In genomic region chr11:114833166-114833565, GRCm38 (mm10) we compare ENCODE assay signal across 36 mouse cellular contexts. TPM values are rescaled to one million over a fixed set of nuclear protein-coding genes. Genes with fewer than 3 reads are reported as not detected.
DNase-seq lines count a peak whose midpoint lies in the region; ATAC-seq and TF ChIP-seq lines count a peak whose summit lies in the region.
"Had no signal": no experiment of that assay in that cellular context is flagged by ENCODE, and none has a peak within 500 bp of the region (broad histone marks: within the 10 kb centered on the region; RNA-seq: fewer than 3 reads in every experiment).

No protein-coding gene starts in this region.

- 53% methylated on average over 5 of the region's 5 CpGs for WGBS in forebrain, postnatal 0 days
- WGBS in forebrain, embryonic 10.5 days: 56% methylated on average over 5 of the region's 5 CpGs
- WGBS in lung, embryonic 14.5 days: 38% methylated on average over 5 of the region's 5 CpGs
- WGBS in lung, adult 2 months: 44% methylated on average over 5 of the region's 5 CpGs
- WGBS in midbrain, embryonic 14.5 days: 48% methylated on average over 5 of the region's 5 CpGs
- WGBS in midbrain, embryonic 15.5 days: 45% methylated on average over 5 of the region's 5 CpGs

- H3K36me3 ChIP-seq in forebrain, postnatal 0 days (ENCODE audit: insufficient read depth): no peaks in the 10 kb centered on the region
- H3K36me3 ChIP-seq in forebrain, embryonic 10.5 days (replicated peaks): no peaks in the 10 kb centered on the region
- H3K36me3 ChIP-seq in lung, embryonic 14.5 days (ENCODE audit: insufficient read depth): no peaks in the 10 kb centered on the region
- H3K36me3 ChIP-seq in midbrain, embryonic 14.5 days (ENCODE audit: control insufficient read depth, insufficient read depth, low read length): no peaks in the 10 kb centered on the region
- H3K36me3 ChIP-seq in midbrain, embryonic 15.5 days (replicated peaks): no peaks in the 10 kb centered on the region
- H3K36me3 ChIP-seq: embryonic facial prominence, embryonic 12.5 days; heart, embryonic 15.5 days; hindbrain, embryonic 12.5 days; limb, embryonic 15.5 days; liver, embryonic 13.5 days; midbrain, embryonic 10.5 days had no signal

- no peak overlapping the region for H3K27ac ChIP-seq in forebrain, postnatal 0 days (ENCODE audit: low read depth, low read length)
- H3K27ac ChIP-seq in forebrain, embryonic 10.5 days: no peak overlapping the region
- no peak overlapping the region for H3K27ac ChIP-seq in lung, embryonic 14.5 days (ENCODE audit: low read depth)
- no peak overlapping the region for H3K27ac ChIP-seq in midbrain, embryonic 14.5 days (replicated peaks; ENCODE audit: low read depth, low read length)
- H3K27ac ChIP-seq in midbrain, embryonic 15.5 days: no peak overlapping the region
- H3K27ac ChIP-seq: embryonic facial prominence, embryonic 12.5 days; heart, adult 2 months; heart, embryonic 15.5 days; hindbrain, embryonic 12.5 days; kidney, postnatal 0 days; limb, embryonic 15.5 days; liver, embryonic 13.5 days; macrophage; midbrain, embryonic 10.5 days had no signal

- DNase-seq in forebrain, postnatal 0 days: peak; percentile 45
- DNase-seq in forebrain, embryonic 10.5 days (ENCODE audit: extremely low spot score, low spot score): no peak
- DNase-seq in lung, embryonic 14.5 days: peak; percentile 49
- no peak for DNase-seq in lung, adult 2 months
- DNase-seq in midbrain, embryonic 14.5 days: peak; percentile 64
- DNase-seq in retina, embryonic 14.5 days (ENCODE audit: low spot score): peak; percentile 42
- DNase-seq in spleen, postnatal 14 days (ENCODE audit: low spot score in 2 of 2): no peak
- DNase-seq: adrenal gland, postnatal 25 days; cerebellum, adult 8-10 months; cerebellum, postnatal 25 days; gastrocnemius, postnatal 25 days; heart, adult 2 months; kidney, adult 8-10 months; kidney, postnatal 4 days; layer of hippocampus, postnatal 36 days; left cerebral cortex, postnatal 4 days; liver, embryonic 13.5 days; right cerebral cortex, postnatal 4 days; thymus, adult 2 months; thymus, postnatal 36 days had no signal

- no peak for TF ChIP-seq POLR2A in lung, adult 2 months (IDR thresholded peaks at IDR 0.05; ENCODE audit: borderline replicate concordance, extremely low read depth, low read depth, low read length)

- H3K9ac ChIP-seq in forebrain, postnatal 0 days: no peak overlapping the region
- H3K9ac ChIP-seq in lung, embryonic 14.5 days: no peak overlapping the region
- no peak overlapping the region for H3K9ac ChIP-seq in midbrain, embryonic 14.5 days (replicated peaks; ENCODE audit: low read length)
- no peak overlapping the region for H3K9ac ChIP-seq in midbrain, embryonic 15.5 days
- H3K9ac ChIP-seq: embryonic facial prominence, embryonic 12.5 days; heart, embryonic 15.5 days; hindbrain, embryonic 12.5 days; limb, embryonic 15.5 days; liver, embryonic 13.5 days had no signal

- no peaks in the 10 kb centered on the region for H3K27me3 ChIP-seq in forebrain, postnatal 0 days (ENCODE audit: insufficient read depth, low read length)
- no peaks in the 10 kb centered on the region; the same call in 1 of the 2 replicates for H3K27me3 ChIP-seq in forebrain, embryonic 10.5 days (ENCODE audit: poor library complexity, severe bottlenecking)
- H3K27me3 ChIP-seq in lung, embryonic 14.5 days (ENCODE audit: insufficient read depth, low read length): no peaks in the 10 kb centered on the region
- H3K27me3 ChIP-seq in midbrain, embryonic 14.5 days (ENCODE audit: control insufficient read depth, insufficient read depth, low read length): no peaks in the 10 kb centered on the region
- H3K27me3 ChIP-seq in midbrain, embryonic 15.5 days (replicated peaks): no peaks in the 10 kb centered on the region
- H3K27me3 ChIP-seq: embryonic facial prominence, embryonic 12.5 days; heart, embryonic 15.5 days; hindbrain, embryonic 12.5 days; limb, embryonic 15.5 days; liver, embryonic 13.5 days had no signal

- peak; percentile 54; the same call in 1 of the 2 replicates for ATAC-seq in forebrain, postnatal 0 days
- ATAC-seq in lung, embryonic 14.5 days (ENCODE audit: insufficient read depth): no peak
- no peak for ATAC-seq in midbrain, embryonic 14.5 days (ENCODE audit: low FRiP score, low TSS enrichment)
- ATAC-seq in midbrain, embryonic 15.5 days (replicated peaks): no peak
- ATAC-seq: CD4-positive, CD25-positive, alpha-beta regulatory T cell, adult 4 months; intestine, embryonic 16.5 days had no signal

- H3K4me2 ChIP-seq in forebrain, postnatal 0 days (ENCODE audit: low read depth): no peak overlapping the region
- no peak overlapping the region for H3K4me2 ChIP-seq in lung, embryonic 14.5 days
- H3K4me2 ChIP-seq in midbrain, embryonic 14.5 days (ENCODE audit: low read length): no peak overlapping the region
- no peak overlapping the region for H3K4me2 ChIP-seq in midbrain, embryonic 15.5 days
- H3K4me2 ChIP-seq: embryonic facial prominence, embryonic 12.5 days; heart, embryonic 15.5 days; hindbrain, embryonic 12.5 days; limb, embryonic 15.5 days; liver, embryonic 13.5 days had no signal

- TF ChIP-seq CTCF in forebrain, postnatal 0 days (IDR thresholded peaks at IDR 0.05; ENCODE audit: low read depth): no peak
- TF ChIP-seq CTCF in lung, embryonic 14.5 days (IDR thresholded peaks at IDR 0.05; ENCODE audit: low read depth): no peak
- TF ChIP-seq CTCF in lung, adult 2 months (IDR thresholded peaks at IDR 0.05; ENCODE audit: insufficient read depth, low read length): no peak

- H3K4me1 ChIP-seq in forebrain, postnatal 0 days (ENCODE audit: insufficient read depth): peaks cover 9% of the 10 kb centered on the region; the same call in 1 of the 2 replicates
- peaks cover 49% of the 10 kb centered on the region for H3K4me1 ChIP-seq in forebrain, embryonic 10.5 days
- H3K4me1 ChIP-seq in lung, embryonic 14.5 days (ENCODE audit: insufficient read depth): peaks cover 22% of the 10 kb centered on the region
- peaks cover 9% of the 10 kb centered on the region for H3K4me1 ChIP-seq in lung, adult 2 months (ENCODE audit: control insufficient read depth, insufficient read depth, low read length)
- peaks cover 8% of the 10 kb centered on the region for H3K4me1 ChIP-seq in midbrain, embryonic 14.5 days (ENCODE audit: control insufficient read depth, insufficient read depth, low read length)
- peaks cover 17% of the 10 kb centered on the region for H3K4me1 ChIP-seq in midbrain, embryonic 15.5 days

- H3K9me3 ChIP-seq in forebrain, postnatal 0 days (ENCODE audit: low read length): no peaks in the 10 kb centered on the region
- no peaks in the 10 kb centered on the region for H3K9me3 ChIP-seq in forebrain, embryonic 10.5 days
- H3K9me3 ChIP-seq in lung, embryonic 14.5 days (ENCODE audit: low read depth, low read length): no peaks in the 10 kb centered on the region
- H3K9me3 ChIP-seq in midbrain, embryonic 14.5 days (ENCODE audit: control insufficient read depth, low read length): no peaks in the 10 kb centered on the region
- H3K9me3 ChIP-seq in midbrain, embryonic 15.5 days: no peaks in the 10 kb centered on the region
- H3K9me3 ChIP-seq: embryonic facial prominence, embryonic 12.5 days; heart, embryonic 15.5 days; hindbrain, embryonic 12.5 days; limb, embryonic 15.5 days; liver, embryonic 13.5 days; midbrain, embryonic 10.5 days had no signal

- H3K4me3 ChIP-seq in forebrain, postnatal 0 days (ENCODE audit: low read depth, low read length): no peak overlapping the region
- no peak overlapping the region for H3K4me3 ChIP-seq in forebrain, embryonic 10.5 days
- H3K4me3 ChIP-seq in lung, embryonic 14.5 days (ENCODE audit: low read depth, low read length): no peak overlapping the region
- H3K4me3 ChIP-seq in lung, adult 2 months (replicated peaks; ENCODE audit: extremely low read depth, low read depth, low read length): no peak overlapping the region
- no peak overlapping the region for H3K4me3 ChIP-seq in midbrain, embryonic 14.5 days (replicated peaks; ENCODE audit: low read depth, low read length)
- no peak overlapping the region for H3K4me3 ChIP-seq in midbrain, embryonic 15.5 days
- H3K4me3 ChIP-seq: embryonic facial prominence, embryonic 12.5 days; heart, adult 2 months; heart, embryonic 15.5 days; hindbrain, embryonic 12.5 days; limb, embryonic 15.5 days; liver, embryonic 13.5 days; midbrain, embryonic 10.5 days had no signal

RNA-seq across cellular contexts. Expression of gene Gprc5c, which starts 17.8 kb away (rescaled TPM):
- total RNA-seq in forebrain, postnatal 0 days (2014; rRNA removed): 4.4 and 7.9 TPM in 2 replicates
- polyA plus RNA-seq in forebrain, postnatal 0 days (2015; fragmentation: Nextera tagmentation; extraction: Ambion mirVana): 5.5 and 5.8 TPM in 2 replicates
- 31.7 and 32.3 TPM in 2 replicates for polyA plus RNA-seq in forebrain, embryonic 10.5 days (2016; fragmentation: Nextera tagmentation; extraction: Ambion mirVana)
- polyA plus RNA-seq in lung, embryonic 14.5 days (2014; fragmentation: Nextera tagmentation; extraction: Ambion mirVana): 34.7 and 39.2 TPM in 2 replicates
- polyA plus RNA-seq in lung, adult 2 months (2012; rRNA removed): 14.3 and 18.2 TPM in 2 replicates
- 2.1 and 7.0 TPM in 2 replicates for polyA plus RNA-seq in midbrain, embryonic 14.5 days (2014; fragmentation: Nextera tagmentation; extraction: Ambion mirVana)
- polyA plus RNA-seq in midbrain, embryonic 15.5 days (2015; fragmentation: Nextera tagmentation; extraction: Ambion mirVana): 9.3 and 9.4 TPM in 2 replicates
- polyA plus RNA-seq: CD4-positive, CD25-positive, alpha-beta regulatory T cell, adult 4 months had no signal

RNA-seq across cellular contexts. Expression of gene Gpr142, which starts 34.4 kb away (rescaled TPM):
- total RNA-seq in forebrain, postnatal 0 days (2014; rRNA removed): not detected in 2 replicates
- polyA plus RNA-seq in forebrain, postnatal 0 days (2015; fragmentation: Nextera tagmentation; extraction: Ambion mirVana): not detected in 2 replicates
- 0.21 TPM in 1 of 2 replicates, not detected in the other for polyA plus RNA-seq in forebrain, embryonic 10.5 days (2016; fragmentation: Nextera tagmentation; extraction: Ambion mirVana)
- polyA plus RNA-seq in lung, embryonic 14.5 days (2014; fragmentation: Nextera tagmentation; extraction: Ambion mirVana): 0.28 TPM in 1 of 2 replicates, not detected in the other
- not detected in 2 replicates for polyA plus RNA-seq in lung, adult 2 months (2012; rRNA removed)
- not detected in 2 replicates for polyA plus RNA-seq in midbrain, embryonic 14.5 days (2014; fragmentation: Nextera tagmentation; extraction: Ambion mirVana)
- not detected in 2 replicates for polyA plus RNA-seq in midbrain, embryonic 15.5 days (2015; fragmentation: Nextera tagmentation; extraction: Ambion mirVana)
- total RNA-seq: adrenal gland, adult 18-20 months; adrenal gland, postnatal 25 days; gastrocnemius, postnatal 25 days; heart, adult 2 months; heart, postnatal 25 days; layer of hippocampus, adult 8-10 months; layer of hippocampus, postnatal 36 days; left cerebral cortex, postnatal 4 days; neutrophil, adult 5-6 weeks had no signal
- polyA plus RNA-seq: CD4-positive, CD25-positive, alpha-beta regulatory T cell, adult 4 months; embryonic facial prominence, embryonic 12.5 days; heart, adult 2 months; heart, embryonic 15.5 days; hindbrain, embryonic 12.5 days; kidney, postnatal 0 days; limb, embryonic 15.5 days; liver, embryonic 13.5 days; macrophage; neural tube, embryonic 11.5 days; spleen, adult 2 months; thymus, adult 2 months had no signal

RNA-seq across cellular contexts. Expression of gene Btbd17, which starts 37.4 kb away (rescaled TPM):
- total RNA-seq in forebrain, postnatal 0 days (2014; rRNA removed): 28.2 and 29.1 TPM in 2 replicates
- 12.0 and 20.1 TPM in 2 replicates for polyA plus RNA-seq in forebrain, postnatal 0 days (2015; fragmentation: Nextera tagmentation; extraction: Ambion mirVana)
- polyA plus RNA-seq in forebrain, embryonic 10.5 days (2016; fragmentation: Nextera tagmentation; extraction: Ambion mirVana): 20.7 and 20.8 TPM in 2 replicates
- 0.65 and 1.3 TPM in 2 replicates for polyA plus RNA-seq in lung, embryonic 14.5 days (2014; fragmentation: Nextera tagmentation; extraction: Ambion mirVana)
- 0.54 and 0.59 TPM in 2 replicates for polyA plus RNA-seq in lung, adult 2 months (2012; rRNA removed)
- polyA plus RNA-seq in midbrain, embryonic 14.5 days (2014; fragmentation: Nextera tagmentation; extraction: Ambion mirVana): 18.6 and 21.6 TPM in 2 replicates
- 21.4 and 28.4 TPM in 2 replicates for polyA plus RNA-seq in midbrain, embryonic 15.5 days (2015; fragmentation: Nextera tagmentation; extraction: Ambion mirVana)
- total RNA-seq: adrenal gland, adult 18-20 months; adrenal gland, postnatal 25 days; gastrocnemius, postnatal 25 days; heart, adult 2 months; heart, postnatal 25 days; neutrophil, adult 5-6 weeks had no signal
- polyA plus RNA-seq: CD4-positive, CD25-positive, alpha-beta regulatory T cell, adult 4 months; macrophage had no signal

RNA-seq across cellular contexts. Expression of gene Cd300a, which starts 56.7 kb away (rescaled TPM):
- 0.86 and 1.0 TPM in 2 replicates for total RNA-seq in forebrain, postnatal 0 days (2014; rRNA removed)
- 1.1 and 1.4 TPM in 2 replicates for polyA plus RNA-seq in forebrain, postnatal 0 days (2015; fragmentation: Nextera tagmentation; extraction: Ambion mirVana)
- 0.42 and 1.3 TPM in 2 replicates for polyA plus RNA-seq in forebrain, embryonic 10.5 days (2016; fragmentation: Nextera tagmentation; extraction: Ambion mirVana)
- polyA plus RNA-seq in lung, embryonic 14.5 days (2014; fragmentation: Nextera tagmentation; extraction: Ambion mirVana): 0.75 and 1.7 TPM in 2 replicates
- polyA plus RNA-seq in lung, adult 2 months (2012; rRNA removed): 2.5 and 5.0 TPM in 2 replicates
- polyA plus RNA-seq in midbrain, embryonic 14.5 days (2014; fragmentation: Nextera tagmentation; extraction: Ambion mirVana): 0.72 and 1.7 TPM in 2 replicates
- polyA plus RNA-seq in midbrain, embryonic 15.5 days (2015; fragmentation: Nextera tagmentation; extraction: Ambion mirVana): 0.86 and 0.94 TPM in 2 replicates

Comparison
In these comparisons a context has a peak if more than half of its experiments do, and no peak if none do; other contexts are left out.
1. DNase-seq: peak in forebrain, postnatal 0 days (single experiment), lung, embryonic 14.5 days (single experiment), midbrain, embryonic 14.5 days (single experiment) and retina, embryonic 14.5 days (single experiment); none in forebrain, embryonic 10.5 days (single experiment), lung, adult 2 months (single experiment) and spleen, postnatal 14 days (0 of 2).